Mouse (Mus musculus): ENCODE measurements at regions not wholly inside any gene's neighbourhood (a gene's known extent, or its start where the extent isn't known, plus 50 kb on each side); places are given as distances from the start of the nearest gene placed in this dataset.
A peak's percentile ranks its signal among the peaks of the same experiment; 100 is the strongest.

DNA sequence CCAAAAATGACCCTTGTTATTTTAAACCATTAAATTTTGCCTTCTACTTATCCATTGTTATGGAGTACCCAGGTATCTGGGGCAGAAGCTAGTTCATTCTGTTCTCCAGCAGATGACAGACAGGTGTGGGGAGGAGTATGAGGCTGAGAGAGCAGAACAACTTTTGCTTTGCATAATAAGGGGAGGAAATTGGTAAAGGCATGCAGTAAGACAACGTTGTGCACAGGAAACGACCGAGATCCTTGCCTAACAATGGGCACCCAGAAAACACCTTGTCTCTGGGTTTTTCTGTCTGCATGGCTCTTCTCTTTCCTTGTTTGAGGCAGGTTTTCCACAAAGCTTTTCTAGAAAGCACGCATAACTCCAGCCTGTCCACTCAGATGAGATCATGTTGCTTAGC, 220.4 kb downstream of the Tbx18 start:
- no peak overlapping the region for H3K9ac ChIP-seq (ENCODE audit: low read length)
- H3K36me3 ChIP-seq (ENCODE audit: control insufficient read depth, insufficient read depth, low read length): no peaks in the 10 kb centered on the region
- no peak overlapping the region for H3K27ac ChIP-seq (ENCODE audit: low read depth)
- H3K4me3 ChIP-seq (ENCODE audit: low read depth, low read length): no peak overlapping the region
- H3K4me1 ChIP-seq (replicated peaks; ENCODE audit: control insufficient read depth, insufficient read depth, low read length): no peaks in the 10 kb centered on the region
- ATAC-seq (replicated peaks; ENCODE audit: low FRiP score, low TSS enrichment, low read depth): no peak
- no peak overlapping the region for H3K4me2 ChIP-seq (ENCODE audit: low read length)
- WGBS: 73% methylated on average over 4 of the region's 4 CpGs
- DNase-seq (ENCODE audit: low spot score): no peak
- no peaks in the 10 kb centered on the region for H3K9me3 ChIP-seq (ENCODE audit: control insufficient read depth, low read length)
- H3K27me3 ChIP-seq (replicated peaks; ENCODE audit: control insufficient read depth, insufficient read depth, low read length): no peaks in the 10 kb centered on the region

DNA sequence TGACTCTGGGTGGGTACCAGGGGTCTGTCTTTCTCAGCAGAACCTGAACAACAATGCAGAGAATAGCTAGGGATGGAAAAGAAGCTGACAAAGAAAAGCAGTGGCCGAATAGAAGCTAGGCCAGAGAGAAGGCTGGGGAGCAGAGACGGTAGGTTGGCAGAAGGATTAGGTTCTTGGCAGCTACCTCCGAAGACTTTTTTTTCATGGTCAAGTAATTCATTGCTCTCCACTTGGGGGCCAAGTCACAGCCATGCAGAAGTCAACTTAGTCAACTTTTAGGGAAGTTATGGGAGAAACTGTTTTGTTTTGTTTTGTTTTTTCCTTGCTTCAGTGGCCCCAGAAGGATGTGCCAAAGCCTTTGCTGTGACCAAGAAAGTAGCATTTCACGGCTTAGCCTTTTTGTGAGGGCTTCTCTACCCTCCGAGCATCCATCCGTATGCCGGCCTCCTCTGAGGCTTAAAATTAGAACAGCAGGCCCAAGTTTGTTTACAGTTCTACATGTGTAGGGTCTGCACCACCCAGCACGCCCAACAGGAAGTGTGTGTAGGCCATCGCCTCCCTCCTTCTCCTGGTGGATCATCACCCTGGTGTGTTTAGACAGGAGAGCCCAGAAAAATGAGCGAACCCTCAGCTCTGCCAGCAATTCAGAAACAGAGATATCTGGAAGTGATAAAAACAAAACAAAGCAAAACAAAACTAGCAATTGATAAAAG, 226.2 kb downstream of the Tbx18 start:
- Histone ChIP-seq H3K27me3 (replicated peaks; ENCODE audit: control insufficient read depth, insufficient read depth, low read length) (no peaks in the 10 kb centered on the region), H3K4me2 (ENCODE audit: low read length) (no peak overlapping the region), H3K27ac (ENCODE audit: low read depth) (no peak overlapping the region), H3K36me3 (ENCODE audit: control insufficient read depth, insufficient read depth, low read length) (no peaks in the 10 kb centered on the region), H3K9me3 (ENCODE audit: control insufficient read depth, low read length) (no peaks in the 10 kb centered on the region), H3K4me3 (ENCODE audit: low read depth, low read length) (no peak overlapping the region), H3K4me1 (replicated peaks; ENCODE audit: control insufficient read depth, insufficient read depth, low read length) (no peaks in the 10 kb centered on the region), H3K9ac (ENCODE audit: low read length) (no peak overlapping the region)
- 28% methylated on average over 10 of the region's 10 CpGs for WGBS
- no peak for DNase-seq (ENCODE audit: low spot score)
- no peak for ATAC-seq (replicated peaks; ENCODE audit: low FRiP score, low TSS enrichment, low read depth)

DNA sequence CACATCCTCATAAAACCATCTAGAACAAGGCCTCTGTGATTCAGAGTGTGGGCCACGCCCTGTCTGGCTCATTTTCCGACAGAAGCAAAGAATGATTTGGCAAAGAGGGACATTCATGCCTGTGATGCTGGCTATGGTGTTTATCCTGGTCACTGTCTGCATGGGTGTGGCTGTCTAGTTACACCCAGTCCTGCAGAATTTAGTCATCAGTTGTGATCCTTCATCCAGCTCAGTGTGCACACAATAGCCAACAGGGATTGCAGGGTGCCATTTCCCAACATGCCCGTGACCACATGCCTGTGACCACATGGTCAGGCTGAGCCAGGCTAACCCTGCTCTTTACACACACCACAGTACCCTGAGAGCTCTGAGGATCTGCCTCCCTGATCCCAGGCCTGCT, 208.8 kb upstream of the Cep162 start:
- Histone ChIP-seq H3K9ac (ENCODE audit: low read length) (no peak overlapping the region), H3K4me3 (ENCODE audit: low read depth, low read length) (no peak overlapping the region), H3K9me3 (ENCODE audit: control insufficient read depth, low read length) (no peaks in the 10 kb centered on the region), H3K36me3 (ENCODE audit: control insufficient read depth, insufficient read depth, low read length) (no peaks in the 10 kb centered on the region), H3K4me1 (replicated peaks; ENCODE audit: control insufficient read depth, insufficient read depth, low read length) (no peaks in the 10 kb centered on the region), H3K4me2 (ENCODE audit: low read length) (no peak overlapping the region), H3K27ac (ENCODE audit: low read depth) (no peak overlapping the region), H3K27me3 (replicated peaks; ENCODE audit: control insufficient read depth, insufficient read depth, low read length) (no peaks in the 10 kb centered on the region)
- 76% methylated on average over 3 of the region's 3 CpGs for WGBS
- ATAC-seq (replicated peaks; ENCODE audit: low FRiP score, low TSS enrichment, low read depth): 0 out of 2 replicates have a peak, but pooled peaks have one; percentile 27
- no peak for DNase-seq (ENCODE audit: low spot score)

DNA sequence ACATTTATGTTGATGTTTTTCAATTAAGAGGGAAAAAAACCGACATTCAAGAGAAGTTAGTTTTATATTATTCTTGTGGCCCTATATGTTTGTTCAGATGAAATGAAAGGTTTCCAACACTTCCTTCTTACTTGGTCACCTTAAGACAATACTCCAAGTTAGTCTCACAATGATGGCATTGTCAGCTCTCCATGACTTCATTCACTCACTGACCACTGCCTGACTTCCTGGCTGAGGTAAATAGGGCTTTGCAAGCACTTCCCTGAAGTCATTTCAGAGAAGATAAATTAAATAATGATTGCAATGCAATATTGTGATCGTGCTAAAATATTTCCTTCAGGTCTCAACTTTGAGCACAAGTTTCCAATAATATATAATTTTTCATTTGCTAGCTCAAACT, 197.9 kb upstream of the Cep162 start:
- H3K9ac ChIP-seq (ENCODE audit: low read length): no peak overlapping the region
- no peak overlapping the region for H3K4me2 ChIP-seq (ENCODE audit: low read length)
- H3K4me1 ChIP-seq (replicated peaks; ENCODE audit: control insufficient read depth, insufficient read depth, low read length): no peaks in the 10 kb centered on the region
- no peaks in the 10 kb centered on the region for H3K9me3 ChIP-seq (ENCODE audit: control insufficient read depth, low read length)
- ATAC-seq (replicated peaks; ENCODE audit: low FRiP score, low TSS enrichment, low read depth): no peak
- no peaks in the 10 kb centered on the region for H3K27me3 ChIP-seq (replicated peaks; ENCODE audit: control insufficient read depth, insufficient read depth, low read length)
- H3K4me3 ChIP-seq (ENCODE audit: low read depth, low read length): no peak overlapping the region
- WGBS: 70% methylated on average over 2 of the region's 2 CpGs
- no peak for DNase-seq (ENCODE audit: low spot score)
- H3K27ac ChIP-seq (ENCODE audit: low read depth): no peak overlapping the region
- no peaks in the 10 kb centered on the region for H3K36me3 ChIP-seq (ENCODE audit: control insufficient read depth, insufficient read depth, low read length)

DNA sequence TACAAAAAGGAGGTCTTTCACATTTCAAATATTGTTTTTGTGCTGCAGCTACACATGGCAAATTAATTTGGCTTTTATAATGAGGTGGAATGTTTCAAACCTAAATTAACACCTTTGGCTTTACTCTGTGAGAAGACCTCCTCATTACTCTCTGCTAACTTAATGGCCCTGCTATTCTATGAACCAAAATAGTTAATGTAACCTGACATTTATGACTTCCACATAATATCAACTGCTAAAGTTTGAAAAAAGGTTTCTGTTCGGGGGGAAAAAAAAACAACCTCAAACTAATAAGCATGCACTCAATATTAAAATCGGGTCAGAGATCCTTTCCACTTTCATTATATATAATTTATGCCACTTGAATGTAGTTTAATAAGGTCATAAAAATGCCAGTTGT, 197.2 kb upstream of the Cep162 start:
- Histone ChIP-seq H3K4me2 (ENCODE audit: low read length) (no peak overlapping the region), H3K9ac (ENCODE audit: low read length) (no peak overlapping the region), H3K27ac (ENCODE audit: low read depth) (no peak overlapping the region), H3K36me3 (ENCODE audit: control insufficient read depth, insufficient read depth, low read length) (no peaks in the 10 kb centered on the region), H3K9me3 (ENCODE audit: control insufficient read depth, low read length) (no peaks in the 10 kb centered on the region), H3K4me3 (ENCODE audit: low read depth, low read length) (no peak overlapping the region), H3K4me1 (replicated peaks; ENCODE audit: control insufficient read depth, insufficient read depth, low read length) (no peaks in the 10 kb centered on the region), H3K27me3 (replicated peaks; ENCODE audit: control insufficient read depth, insufficient read depth, low read length) (no peaks in the 10 kb centered on the region)
- ATAC-seq (replicated peaks; ENCODE audit: low FRiP score, low TSS enrichment, low read depth): no peak
- no peak for DNase-seq (ENCODE audit: low spot score)
- 72% methylated on average over 2 of the region's 2 CpGs for whole genome bisulfite sequencing

DNA sequence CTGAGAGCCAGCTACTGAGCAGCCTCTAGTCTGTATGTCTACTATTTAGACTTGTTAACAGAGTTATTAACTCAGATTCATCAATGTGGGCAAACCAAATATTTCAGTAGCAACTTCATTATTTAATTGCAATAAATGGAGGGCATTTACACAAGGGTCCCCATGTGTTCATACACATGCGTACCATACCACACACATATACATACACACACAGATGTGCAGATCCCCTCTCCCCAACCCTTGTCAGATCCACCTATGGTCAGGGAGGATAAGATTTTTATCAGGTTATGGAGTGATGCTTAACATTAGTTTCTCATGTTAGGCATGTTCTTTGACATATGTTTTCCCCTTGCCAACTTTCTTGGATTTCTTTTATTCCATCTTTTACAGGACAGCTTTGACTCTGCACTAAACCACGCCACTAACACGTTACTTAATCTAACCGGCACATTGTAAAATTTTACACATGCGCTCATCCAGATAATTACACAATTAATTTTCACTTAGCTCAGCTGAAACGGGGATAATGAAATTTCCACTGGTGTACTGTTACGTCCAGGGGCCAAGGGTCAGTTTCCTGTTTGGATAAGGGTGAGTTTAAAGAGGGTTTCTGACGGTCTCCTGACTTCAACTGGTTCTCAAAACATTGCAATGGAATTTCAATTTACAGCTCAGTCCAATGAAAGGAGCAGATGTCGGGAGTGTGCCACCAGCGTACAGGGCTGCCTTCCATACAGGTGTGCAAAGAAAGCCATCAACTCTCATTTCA, 188.3 kb upstream of the Cep162 start:
- no peaks in the 10 kb centered on the region for H3K27me3 ChIP-seq (replicated peaks; ENCODE audit: control insufficient read depth, insufficient read depth, low read length)
- no peaks in the 10 kb centered on the region for H3K4me1 ChIP-seq (replicated peaks; ENCODE audit: control insufficient read depth, insufficient read depth, low read length)
- no peak overlapping the region for H3K4me3 ChIP-seq (ENCODE audit: low read depth, low read length)
- 27% methylated on average over 10 of the region's 10 CpGs for WGBS
- no peak overlapping the region for H3K9ac ChIP-seq (ENCODE audit: low read length)
- ATAC-seq (replicated peaks; ENCODE audit: low FRiP score, low TSS enrichment, low read depth) (no peak), DNase-seq (ENCODE audit: low spot score) (no peak)
- no peaks in the 10 kb centered on the region for H3K9me3 ChIP-seq (ENCODE audit: control insufficient read depth, low read length)
- no peaks in the 10 kb centered on the region for H3K36me3 ChIP-seq (ENCODE audit: control insufficient read depth, insufficient read depth, low read length)
- no peak overlapping the region for H3K27ac ChIP-seq (ENCODE audit: low read depth)
- no peak overlapping the region for H3K4me2 ChIP-seq (ENCODE audit: low read length)

DNA sequence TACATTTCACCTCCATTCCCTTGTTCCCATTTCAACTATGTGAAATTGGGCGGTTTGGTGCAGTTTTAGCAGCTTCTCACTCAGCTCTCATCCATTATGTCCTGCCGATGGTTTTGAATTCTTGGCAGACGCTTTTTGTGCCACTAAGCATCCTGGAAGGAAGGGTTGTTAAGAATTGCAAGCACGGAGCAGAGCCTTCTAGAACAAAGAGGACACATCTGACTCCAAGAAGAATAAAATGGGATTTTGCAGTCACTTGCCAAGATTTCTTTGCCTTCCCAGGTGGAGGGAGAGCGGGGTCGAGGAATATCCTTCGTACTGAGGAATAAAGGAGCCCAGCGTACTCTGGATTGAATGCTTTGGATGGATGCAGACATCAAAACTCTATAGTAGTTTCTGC, 176.7 kb upstream of the Cep162 start:
- ATAC-seq (replicated peaks; ENCODE audit: low FRiP score, low TSS enrichment, low read depth) (no peak), DNase-seq (ENCODE audit: low spot score) (no peak)
- WGBS: 64% methylated on average over 8 of the region's 8 CpGs
- Histone ChIP-seq H3K27me3 (replicated peaks; ENCODE audit: control insufficient read depth, insufficient read depth, low read length) (no peaks in the 10 kb centered on the region), H3K9me3 (ENCODE audit: control insufficient read depth, low read length) (no peaks in the 10 kb centered on the region), H3K27ac (ENCODE audit: low read depth) (no peak overlapping the region), H3K36me3 (ENCODE audit: control insufficient read depth, insufficient read depth, low read length) (no peaks in the 10 kb centered on the region), H3K4me1 (replicated peaks; ENCODE audit: control insufficient read depth, insufficient read depth, low read length) (no peaks in the 10 kb centered on the region), H3K9ac (ENCODE audit: low read length) (no peak overlapping the region), H3K4me2 (ENCODE audit: low read length) (no peak overlapping the region), H3K4me3 (ENCODE audit: low read depth, low read length) (no peak overlapping the region)

DNA sequence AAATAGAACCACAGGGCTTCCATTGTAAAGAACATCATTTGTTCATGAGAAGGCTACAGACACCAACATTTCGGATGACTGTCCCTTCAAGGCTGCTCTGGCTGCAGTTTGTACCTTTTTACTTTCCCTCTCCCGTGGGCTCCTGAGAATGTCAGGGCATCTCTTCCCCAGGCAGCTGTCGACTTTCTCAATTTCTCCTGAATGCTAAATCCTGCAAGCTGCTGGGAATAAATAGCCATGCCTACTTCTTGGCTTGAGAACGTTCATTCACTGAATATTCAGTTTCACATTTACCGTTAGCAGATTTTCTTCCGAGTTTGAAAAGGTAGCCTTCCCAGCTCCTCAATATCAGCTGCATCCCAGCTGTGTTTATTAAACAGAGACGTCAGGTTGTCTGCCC, 176.2 kb upstream of the Cep162 start:
- Histone ChIP-seq H3K9me3 (ENCODE audit: control insufficient read depth, low read length) (no peaks in the 10 kb centered on the region), H3K4me1 (replicated peaks; ENCODE audit: control insufficient read depth, insufficient read depth, low read length) (no peaks in the 10 kb centered on the region), H3K4me2 (ENCODE audit: low read length) (no peak overlapping the region), H3K9ac (ENCODE audit: low read length) (no peak overlapping the region), H3K27ac (ENCODE audit: low read depth) (no peak overlapping the region), H3K27me3 (replicated peaks; ENCODE audit: control insufficient read depth, insufficient read depth, low read length) (no peaks in the 10 kb centered on the region), H3K4me3 (ENCODE audit: low read depth, low read length) (no peak overlapping the region), H3K36me3 (ENCODE audit: control insufficient read depth, insufficient read depth, low read length) (no peaks in the 10 kb centered on the region)
- WGBS: 40% methylated on average over 7 of the region's 7 CpGs
- DNase-seq (ENCODE audit: low spot score): no peak
- ATAC-seq (replicated peaks; ENCODE audit: low FRiP score, low TSS enrichment, low read depth): no peak

DNA sequence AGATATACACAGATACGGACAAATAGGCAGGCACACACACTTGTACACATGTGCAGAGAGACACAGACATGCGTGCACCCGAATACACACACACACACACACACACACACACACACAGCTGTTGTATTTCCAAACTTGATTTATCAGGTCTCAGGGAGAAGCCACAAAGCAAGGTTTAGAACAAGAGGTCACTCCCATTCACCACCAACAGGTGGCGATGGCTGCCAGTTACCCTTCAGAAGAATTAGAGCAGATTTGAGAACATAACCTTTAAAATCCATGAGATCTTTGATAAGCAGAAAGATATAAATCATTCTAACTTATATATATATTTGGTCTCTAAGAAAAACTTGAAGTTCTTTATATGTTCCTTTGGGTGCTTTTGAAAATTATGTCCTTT, 169.9 kb upstream of the Cep162 start:
- Histone ChIP-seq H3K9ac (ENCODE audit: low read length) (no peak overlapping the region), H3K4me3 (ENCODE audit: low read depth, low read length) (no peak overlapping the region), H3K27ac (ENCODE audit: low read depth) (no peak overlapping the region), H3K4me2 (ENCODE audit: low read length) (no peak overlapping the region), H3K4me1 (replicated peaks; ENCODE audit: control insufficient read depth, insufficient read depth, low read length) (no peaks in the 10 kb centered on the region), H3K36me3 (ENCODE audit: control insufficient read depth, insufficient read depth, low read length) (no peaks in the 10 kb centered on the region), H3K27me3 (replicated peaks; ENCODE audit: control insufficient read depth, insufficient read depth, low read length) (peaks cover 18% of the 10 kb centered on the region; the same call in 1 of the 2 replicates), H3K9me3 (ENCODE audit: control insufficient read depth, low read length) (no peaks in the 10 kb centered on the region)
- ATAC-seq (replicated peaks; ENCODE audit: low FRiP score, low TSS enrichment, low read depth): no peak
- DNase-seq (ENCODE audit: low spot score): no peak
- WGBS: 47% methylated on average over 4 of the region's 4 CpGs
